Mouse (Mus musculus) intestine, embryonic 16.5 days (tissue): ENCODE measurements around the gene Tpra1. TPM values are rescaled to one million over a fixed set of nuclear protein-coding genes. Genes with fewer than 3 reads are reported as not detected.

ENCODE experiments used
- ATAC-seq: fragments of 200-750 bp; cut with Nextera tagmentation; 2 replicates; pipeline ENCODE4 v1.8.0; 2017; ENCODE audit warnings: moderate TSS enrichment, moderate library complexity
- H3K27ac ChIP-seq: fragments of 300-500 bp; sonication (generic); 2 replicates; pipeline ENCODE4 v1.5.1; 2014; ENCODE audit warnings: mild to moderate bottlenecking, low read length
- H3K27me3 ChIP-seq: fragments of 300-500 bp; sonication (generic); replicated peaks from 2 replicates; pipeline ENCODE4 v1.6.1; 2014; ENCODE audit warnings: low read length, control low read depth, mixed read lengths; ENCODE audit not compliant: control insufficient read depth, insufficient read depth
- H3K36me3 ChIP-seq: fragments of 300-500 bp; sonication (generic); 2 replicates; pipeline ENCODE4 v1.6.1; 2014; ENCODE audit warnings: low read length, control low read depth; ENCODE audit not compliant: control insufficient read depth, insufficient read depth
- H3K4me1 ChIP-seq: fragments of 300-500 bp; sonication (generic); 2 replicates; pipeline ENCODE4 v1.6.1; 2014; ENCODE audit warnings: low read length, control low read depth, mixed read lengths; ENCODE audit not compliant: control insufficient read depth, insufficient read depth
- H3K4me2 ChIP-seq: fragments of 300-500 bp; sonication (generic); 2 replicates; pipeline ENCODE4 v1.6.1; 2014; ENCODE audit warnings: low read depth, low read length, control low read depth
- H3K4me3 ChIP-seq: fragments of 300-500 bp; sonication (generic); 2 replicates; pipeline ENCODE4 v1.5.1; 2014; ENCODE audit warnings: mild to moderate bottlenecking, low read length
- H3K9ac ChIP-seq: fragments of 300-500 bp; sonication (generic); 2 replicates; pipeline ENCODE4 v1.6.1; 2014; ENCODE audit warnings: low read depth, low read length
- H3K9me3 ChIP-seq: fragments of 300-500 bp; sonication (generic); 2 replicates; pipeline ENCODE4 v1.6.1; 2016; ENCODE audit warnings: low read length, control low read depth; ENCODE audit not compliant: control insufficient read depth
- WGBS: fragments of 180-500 bp; shearing (Covaris S2); extraction: QIAGEN DNeasy Blood & Tissue Kit; methylation state at CpG from one replicate; pipeline ENCODE4 v1.1.7; 2014; 5-methylcytosine and 5-hydroxymethylcytosine counted together
- polyA plus RNA-seq: library from polyadenylated mRNA; unstranded; fragments of >200 nt; fragmentation: Nextera tagmentation; extraction: Ambion mirVana; gene quantifications from 2 replicates; pipeline ENCODE4 v1.2.1, GENCODE M21; 2015

Gene Tpra1
- polyA plus RNA-seq, 1 experiment from 2014 or later, result 73.7 TPM

DNA sequence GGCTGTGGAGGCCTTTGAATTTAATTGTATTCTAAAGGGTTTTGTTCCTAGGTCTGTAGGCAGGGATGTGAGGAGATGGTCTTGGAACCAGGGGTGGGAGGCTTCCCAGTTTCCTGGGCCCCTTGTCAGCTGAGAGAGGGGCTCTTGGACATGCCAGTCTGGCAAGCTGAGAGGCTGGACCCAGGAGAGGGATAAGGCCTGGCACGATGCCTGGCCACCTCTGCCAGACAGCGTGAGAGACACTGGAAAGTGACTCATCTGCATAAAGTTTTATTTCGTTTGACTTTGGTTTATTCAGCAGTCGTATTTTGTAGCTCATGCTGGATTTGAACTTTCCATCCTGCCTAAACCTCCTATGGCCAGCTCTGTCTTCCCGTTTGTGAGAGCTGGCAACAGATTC lies 26.5 kb downstream of the Tpra1 start:
- no peaks in the 10 kb centered on the region for H3K27me3 ChIP-seq
- H3K27ac ChIP-seq, result no peak overlapping the region
- no peak overlapping the region for H3K4me3 ChIP-seq
- H3K4me2 ChIP-seq, result no peak overlapping the region
- H3K4me1 ChIP-seq, result peaks cover 20% of the 10 kb centered on the region
- no peak overlapping the region for H3K9ac ChIP-seq
- no peaks in the 10 kb centered on the region for H3K36me3 ChIP-seq
- 79% methylated on average over 5 of the region's 5 CpGs for WGBS
- no peaks in the 10 kb centered on the region for H3K9me3 ChIP-seq
- no peak for ATAC-seq

DNA sequence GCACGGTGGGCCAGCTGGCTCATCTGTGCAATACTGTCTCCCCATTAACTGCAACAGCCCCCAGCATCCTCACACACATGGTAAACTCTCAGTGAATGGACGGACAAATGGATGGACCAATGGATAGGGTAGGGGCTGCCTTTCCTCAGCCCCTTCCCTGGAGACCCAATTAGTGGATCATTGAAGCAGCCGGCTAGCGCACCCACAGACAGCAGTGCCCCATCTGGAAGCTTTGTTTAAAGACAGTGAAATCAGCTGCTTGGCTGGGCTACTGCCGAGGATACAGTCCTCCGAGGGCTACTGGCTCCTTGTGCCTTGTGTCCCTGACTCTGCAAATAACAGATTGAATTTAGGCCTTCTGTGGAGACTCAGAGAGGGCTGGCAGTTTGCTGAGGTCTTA lies 27.4 kb downstream of the Tpra1 start:
- Histone ChIP-seq H3K4me2 (no peak overlapping the region), H3K9me3 (no peaks in the 10 kb centered on the region), H3K9ac (no peak overlapping the region), H3K27ac (no peak overlapping the region), H3K4me3 (no peak overlapping the region), H3K4me1 (peaks cover 24% of the 10 kb centered on the region), H3K36me3 (no peaks in the 10 kb centered on the region), H3K27me3 (no peaks in the 10 kb centered on the region)
- ATAC-seq, result no peak
- 60% methylated on average over 6 of the region's 6 CpGs for WGBS

DNA sequence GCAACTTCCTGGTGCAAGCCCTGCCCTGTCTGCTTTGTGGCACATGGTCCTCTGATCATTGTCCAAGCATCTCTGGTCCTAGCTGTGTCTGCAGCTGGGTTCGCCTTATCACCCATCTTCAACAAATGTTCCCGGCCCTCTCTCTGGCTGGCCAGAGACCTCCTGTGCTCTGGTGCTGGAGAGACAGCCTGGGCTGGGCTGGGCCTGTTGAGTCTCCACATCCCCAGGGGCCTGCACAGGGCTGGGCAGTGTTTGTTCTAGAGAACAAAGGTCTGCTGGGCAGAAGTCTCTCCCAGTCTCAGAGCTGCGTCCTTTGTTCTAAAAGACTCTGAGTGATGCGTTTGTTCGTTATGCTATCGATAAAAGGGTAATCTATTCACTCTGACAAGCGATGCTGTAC lies 28.0 kb downstream of the Tpra1 start:
- Histone ChIP-seq H3K27me3 (no peaks in the 10 kb centered on the region), H3K4me2 (no peak overlapping the region), H3K9ac (no peak overlapping the region), H3K27ac (no peak overlapping the region), H3K4me3 (no peak overlapping the region), H3K36me3 (no peaks in the 10 kb centered on the region), H3K9me3 (no peaks in the 10 kb centered on the region), H3K4me1 (peaks cover 25% of the 10 kb centered on the region)
- WGBS, result 45% methylated on average over 7 of the region's 7 CpGs
- ATAC-seq, result no peak

DNA sequence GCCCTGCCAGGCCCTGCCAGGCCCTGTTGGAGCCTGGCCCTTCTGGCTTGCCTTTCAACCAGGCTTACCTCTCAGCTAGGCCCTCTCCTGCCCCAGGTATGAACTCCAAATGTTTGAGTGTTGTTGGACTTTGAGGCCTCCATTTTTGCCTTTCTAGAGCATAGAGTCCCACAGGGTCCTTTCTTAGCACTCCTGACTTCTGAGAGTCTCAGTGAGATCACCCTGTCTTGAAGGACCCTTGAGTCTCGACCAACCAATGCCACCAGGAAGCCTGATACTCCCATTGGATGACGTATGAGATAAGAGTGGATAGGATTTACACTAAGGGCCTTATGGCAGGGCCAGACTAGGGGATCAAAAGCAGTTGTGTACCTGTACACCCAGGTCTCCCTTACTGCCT lies 29.4 kb downstream of the Tpra1 start:
- Histone ChIP-seq H3K27ac (no peak overlapping the region), H3K4me3 (no peak overlapping the region), H3K9me3 (no peaks in the 10 kb centered on the region), H3K4me1 (peaks cover 22% of the 10 kb centered on the region), H3K36me3 (no peaks in the 10 kb centered on the region), H3K9ac (no peak overlapping the region), H3K27me3 (no peaks in the 10 kb centered on the region), H3K4me2 (no peak overlapping the region)
- ATAC-seq, result no peak
- WGBS, result 64% methylated on average over 2 of the region's 2 CpGs

DNA sequence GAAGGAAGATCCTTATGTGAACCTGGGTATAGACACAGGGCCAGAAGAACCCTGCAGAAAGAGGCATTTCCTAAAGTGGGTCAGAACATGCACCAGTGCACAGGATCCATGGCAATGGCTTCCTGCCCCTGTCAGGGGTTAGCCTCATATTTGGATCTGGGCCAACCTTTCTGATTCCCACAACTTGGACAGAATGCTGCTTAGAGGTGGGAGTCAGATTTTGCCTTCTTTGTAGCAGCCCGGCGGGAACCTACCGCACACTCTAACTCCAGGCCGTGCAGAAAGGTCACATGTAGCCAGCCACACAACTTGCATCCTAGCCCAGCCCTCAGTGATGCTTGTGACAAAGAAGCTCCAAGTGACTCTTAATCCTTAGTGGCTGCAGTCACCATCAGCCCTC lies 32.1 kb downstream of the Tpra1 start:
- Histone ChIP-seq H3K9ac (0 out of 2 replicates have a peak overlapping the region, but pooled peaks have one; percentile 10), H3K4me2 (no peak overlapping the region), H3K4me3 (no peak overlapping the region), H3K27ac (no peak overlapping the region), H3K4me1 (peaks cover 17% of the 10 kb centered on the region), H3K9me3 (no peaks in the 10 kb centered on the region), H3K36me3 (no peaks in the 10 kb centered on the region), H3K27me3 (no peaks in the 10 kb centered on the region)
- 75% methylated on average over 4 of the region's 4 CpGs for WGBS
- ATAC-seq, result no peak

DNA sequence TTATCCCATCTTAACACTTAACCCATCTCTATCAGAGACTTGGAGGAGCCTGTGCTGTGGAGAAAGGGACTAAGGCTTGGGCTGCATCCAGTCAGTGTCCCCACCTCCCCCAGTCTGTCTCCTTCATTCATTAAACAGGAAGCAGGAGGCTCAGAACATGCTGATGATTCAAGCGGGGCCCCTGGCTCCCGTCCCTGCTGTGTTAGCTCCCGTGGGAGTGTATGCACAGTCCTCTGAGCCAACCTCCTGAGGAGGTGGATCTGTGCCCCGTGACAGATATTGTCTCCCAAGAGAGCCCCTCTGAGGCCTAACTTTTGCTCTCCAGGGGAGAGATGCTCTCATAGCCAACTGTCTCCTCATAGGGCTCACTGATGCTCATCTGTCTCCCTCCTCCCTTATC lies 32.8 kb downstream of the Tpra1 start:
- H3K9ac ChIP-seq, result no peak overlapping the region
- no peaks in the 10 kb centered on the region for H3K27me3 ChIP-seq
- H3K4me1 ChIP-seq, result peaks cover 17% of the 10 kb centered on the region
- ATAC-seq, result peak; percentile 22; the same call in 1 of the 2 replicates
- H3K36me3 ChIP-seq, result no peaks in the 10 kb centered on the region
- H3K27ac ChIP-seq, result peak overlapping the region; percentile 21; the same call in 1 of the 2 replicates
- 19% methylated on average over 4 of the region's 4 CpGs for WGBS
- H3K4me2 ChIP-seq, result no peak overlapping the region; the same call in 1 of the 2 replicates
- no peak overlapping the region for H3K4me3 ChIP-seq
- H3K9me3 ChIP-seq, result no peaks in the 10 kb centered on the region

DNA sequence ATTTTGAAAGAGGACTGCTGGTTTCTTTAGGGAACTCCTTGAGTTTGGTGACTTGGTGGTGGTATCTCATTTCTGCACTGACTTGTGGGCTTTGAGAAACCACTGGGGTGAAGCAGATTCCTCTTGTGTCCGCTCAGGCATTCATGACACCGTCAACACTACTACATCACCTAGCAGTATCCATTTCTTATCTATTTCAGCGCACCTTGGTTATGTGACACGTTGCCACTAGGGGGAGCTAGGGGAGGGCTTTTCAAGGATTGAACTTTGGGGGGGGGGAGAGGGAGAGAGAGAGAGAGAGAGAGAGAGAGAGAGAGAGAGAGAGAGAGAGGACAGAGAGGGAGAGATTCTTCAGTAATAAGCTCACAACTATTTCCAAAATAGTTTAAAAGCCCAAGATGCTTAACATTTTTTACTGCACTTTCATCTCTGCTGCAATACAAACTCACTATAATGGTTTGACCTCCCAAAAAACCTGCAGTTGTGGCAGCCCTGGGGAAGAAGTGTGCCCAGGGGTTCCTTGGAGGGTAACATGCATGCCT lies 33.8 kb downstream of the Tpra1 start:
- ATAC-seq, result no peak
- H3K27me3 ChIP-seq, result no peaks in the 10 kb centered on the region

DNA sequence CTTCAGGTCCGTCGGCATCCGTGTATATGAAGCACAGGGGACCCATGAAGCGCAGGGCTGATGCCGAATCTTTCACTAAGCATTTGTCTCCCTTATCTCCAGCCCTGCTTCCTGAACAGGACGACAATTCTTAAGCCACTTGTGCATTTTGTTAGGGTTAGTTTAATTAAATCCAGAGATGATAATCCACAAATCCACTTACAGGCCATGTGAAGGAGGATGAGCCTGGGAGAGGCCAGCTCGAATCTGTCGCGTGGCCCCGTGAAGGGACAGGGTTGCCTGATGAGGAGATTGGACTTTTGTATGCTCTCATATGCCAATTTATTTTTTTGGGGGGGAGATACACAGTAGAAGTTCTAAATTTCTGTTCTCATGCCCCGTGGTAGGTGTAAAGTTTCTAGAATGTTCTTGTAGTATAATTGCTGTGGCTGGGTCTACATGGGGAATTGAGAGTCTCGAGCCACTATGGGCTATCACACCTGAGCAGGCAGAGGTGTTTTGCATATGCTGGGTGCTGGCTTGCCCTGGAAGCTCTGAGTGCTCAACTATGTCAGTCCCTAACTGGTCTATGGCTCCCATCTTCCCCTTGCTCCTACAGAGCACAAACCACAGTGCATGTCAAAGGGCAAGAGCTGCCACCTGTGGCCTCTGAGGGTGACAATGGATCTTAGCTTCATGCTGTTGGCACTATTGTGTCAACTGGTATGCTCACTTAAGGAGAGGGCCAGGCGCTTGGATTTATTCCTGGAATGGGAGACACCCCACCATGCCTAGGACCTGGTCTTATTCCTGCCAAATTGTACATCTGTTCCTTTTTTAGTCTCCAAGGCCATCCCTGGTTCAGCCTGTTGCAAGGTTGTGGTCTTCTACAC lies 34.5 kb downstream of the Tpra1 start:
- Histone ChIP-seq H3K27ac (no peak overlapping the region), H3K4me3 (no peak overlapping the region), H3K9ac (no peak overlapping the region), H3K9me3 (no peaks in the 10 kb centered on the region), H3K27me3 (no peaks in the 10 kb centered on the region), H3K4me1 (peaks cover 17% of the 10 kb centered on the region), H3K4me2 (no peak overlapping the region), H3K36me3 (no peaks in the 10 kb centered on the region)
- whole genome bisulfite sequencing, result 63% methylated on average over 13 of the region's 13 CpGs
- ATAC-seq, result no peak

More for the DNA sequence above, 33.8 kb downstream of the Tpra1 start:
- Histone ChIP-seq H3K27ac (no peak overlapping the region), H3K9ac (no peak overlapping the region), H3K4me2 (no peak overlapping the region), H3K4me1 (peaks cover 17% of the 10 kb centered on the region), H3K4me3 (no peak overlapping the region), H3K9me3 (no peaks in the 10 kb centered on the region), H3K36me3 (no peaks in the 10 kb centered on the region)
- WGBS, result 18% methylated on average over 4 of the region's 4 CpGs

DNA sequence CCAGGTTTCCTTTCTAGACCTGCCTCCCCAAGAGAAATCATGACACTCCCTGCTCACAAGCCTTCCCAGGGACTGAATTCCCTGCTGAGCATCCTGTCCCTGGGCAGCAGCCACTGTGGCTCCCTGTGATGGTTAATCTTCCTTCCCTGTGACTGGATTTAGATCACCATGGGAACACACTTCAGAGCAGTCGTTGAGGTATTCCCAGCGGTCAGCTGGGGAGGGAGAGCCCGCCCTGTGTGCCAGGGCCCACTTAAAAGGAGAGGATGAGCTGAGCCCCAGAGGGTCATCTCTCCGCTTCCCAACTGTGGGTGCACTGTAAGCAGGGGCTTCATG lies 35.1 kb downstream of the Tpra1 start:
- Histone ChIP-seq H3K4me1 (peaks cover 17% of the 10 kb centered on the region), H3K36me3 (no peaks in the 10 kb centered on the region), H3K27me3 (no peaks in the 10 kb centered on the region), H3K4me2 (no peak overlapping the region), H3K9me3 (no peaks in the 10 kb centered on the region), H3K4me3 (no peak overlapping the region), H3K27ac (no peak overlapping the region), H3K9ac (no peak overlapping the region)
- no peak for ATAC-seq
- 52% methylated on average over 4 of the region's 4 CpGs for WGBS
